Mouse (Mus musculus) frontal cortex, postnatal 36 days (tissue): ENCODE measurements at regions not wholly inside any gene's neighbourhood (a gene's known extent, or its start where the extent isn't known, plus 50 kb on each side); places are given as distances from the start of the nearest gene placed in this dataset.

Experiments used
- DNase-seq, 2 experiments: peaks; one replicate each; pipeline ENCODE4 v3.0.0; 2022; ENCODE audit warnings: low spot score in 2 of 2

GRCm38 (mm10) chr12:14930702-14931101 lies 778.8 kb upstream of the Fam84a start:
- no peak for DNase-seq

DNA sequence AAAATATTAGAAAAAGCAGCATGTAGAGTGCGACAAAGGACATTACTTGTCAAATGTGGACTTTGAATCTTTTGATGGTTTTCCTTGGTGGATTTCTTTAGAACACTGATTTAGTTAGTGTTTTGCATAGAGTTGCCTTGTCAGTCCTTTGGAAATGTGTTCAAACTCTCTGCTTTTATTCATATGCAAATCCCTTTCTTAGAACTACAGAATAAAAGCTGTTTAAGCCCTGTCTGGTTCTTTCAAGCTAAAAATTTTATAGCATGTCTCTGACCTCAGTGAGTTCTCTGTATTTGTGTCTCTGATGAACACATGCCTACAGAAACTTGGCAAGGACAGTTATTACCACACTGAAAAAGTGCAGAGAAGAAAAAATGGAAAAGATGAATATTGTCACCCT lies 775.7 kb upstream of the Fam84a start:
- DNase-seq: no peak

DNA sequence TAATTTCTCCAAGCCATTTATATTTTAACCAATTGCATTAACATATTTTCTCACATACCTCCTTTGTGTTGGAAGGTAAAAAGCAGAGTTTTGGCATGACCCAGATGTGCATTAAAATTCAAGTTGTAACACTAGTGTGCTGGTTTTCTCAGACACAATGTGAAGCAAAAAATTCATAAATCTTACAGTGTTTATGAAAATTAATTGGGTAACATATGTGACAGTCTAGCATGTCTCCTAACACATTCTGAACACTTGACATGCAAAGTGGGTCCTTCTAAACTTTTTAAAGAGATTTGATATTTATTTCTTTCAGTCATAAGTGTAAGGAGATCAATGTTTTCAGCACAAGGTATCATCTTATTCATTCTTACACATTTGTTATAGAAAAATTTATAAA lies 771.9 kb upstream of the Fam84a start:
- DNase-seq: no peak

DNA sequence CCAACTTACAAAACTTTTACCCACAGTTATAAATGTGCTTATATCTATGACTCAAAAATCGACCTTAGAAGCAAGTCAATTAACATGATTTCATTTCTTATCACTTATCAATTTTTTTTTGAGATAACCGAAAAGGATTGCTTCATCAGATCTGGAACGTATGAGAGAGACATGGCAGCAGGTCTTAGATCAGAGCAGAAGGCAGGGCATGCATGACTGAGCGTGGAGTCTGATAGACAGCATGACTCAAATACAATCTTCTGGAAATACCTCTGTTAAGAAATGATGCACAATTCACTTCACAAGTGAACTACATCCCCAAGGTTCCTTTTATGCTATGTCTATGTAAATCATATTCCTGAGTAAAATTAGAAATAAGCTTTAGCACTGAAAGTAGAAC lies 760.1 kb upstream of the Fam84a start:
- DNase-seq: no peak

DNA sequence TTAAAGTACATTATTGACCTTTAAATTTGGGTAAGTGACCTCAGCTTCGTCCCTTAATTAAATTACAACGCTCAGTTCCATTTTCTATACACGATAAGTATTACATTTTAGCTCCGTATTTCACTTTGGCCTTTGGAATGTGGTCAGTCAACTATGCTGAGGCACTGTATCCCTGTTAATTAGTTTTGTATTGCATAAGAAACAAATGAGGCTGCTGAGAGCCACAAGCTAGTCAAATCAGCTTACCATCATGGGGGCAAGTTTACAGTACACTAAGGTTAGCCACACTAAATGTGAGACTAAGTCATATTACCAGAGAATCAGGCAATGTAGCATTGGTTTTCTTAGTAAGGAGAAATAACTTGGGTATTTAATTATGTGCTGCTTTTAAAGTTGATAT lies 731.3 kb upstream of the Fam84a start:
- DNase-seq: no peak

- no peak for DNase-seq
Observed at GRCm38 (mm10) chr12:14880458-14880857, 728.6 kb upstream of the Fam84a start.

DNA sequence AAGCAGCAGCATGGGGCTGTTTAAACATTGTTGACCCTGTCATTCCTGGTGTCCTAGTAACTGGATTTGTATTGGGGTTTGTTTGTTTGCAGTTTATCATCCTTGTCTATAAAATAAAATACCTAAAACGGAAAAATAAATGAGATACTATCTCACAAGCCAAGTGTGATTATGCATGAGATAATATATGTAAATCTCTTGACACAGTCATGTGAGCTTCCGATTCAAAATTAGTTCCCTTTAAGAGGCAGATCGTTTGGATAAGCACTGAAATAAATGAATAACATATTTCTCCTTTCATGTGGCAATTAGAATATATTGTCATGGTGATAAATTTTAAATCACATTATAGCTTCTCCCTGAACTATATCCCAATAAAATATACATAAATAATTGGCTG lies 723.4 kb upstream of the Fam84a start:
- DNase-seq: no peak

GRCm38 (mm10) chr12:14871336-14871910 lies 719.6 kb upstream of the Fam84a start:
- DNase-seq: peak in 1 of 2 experiments; percentile 33

DNA sequence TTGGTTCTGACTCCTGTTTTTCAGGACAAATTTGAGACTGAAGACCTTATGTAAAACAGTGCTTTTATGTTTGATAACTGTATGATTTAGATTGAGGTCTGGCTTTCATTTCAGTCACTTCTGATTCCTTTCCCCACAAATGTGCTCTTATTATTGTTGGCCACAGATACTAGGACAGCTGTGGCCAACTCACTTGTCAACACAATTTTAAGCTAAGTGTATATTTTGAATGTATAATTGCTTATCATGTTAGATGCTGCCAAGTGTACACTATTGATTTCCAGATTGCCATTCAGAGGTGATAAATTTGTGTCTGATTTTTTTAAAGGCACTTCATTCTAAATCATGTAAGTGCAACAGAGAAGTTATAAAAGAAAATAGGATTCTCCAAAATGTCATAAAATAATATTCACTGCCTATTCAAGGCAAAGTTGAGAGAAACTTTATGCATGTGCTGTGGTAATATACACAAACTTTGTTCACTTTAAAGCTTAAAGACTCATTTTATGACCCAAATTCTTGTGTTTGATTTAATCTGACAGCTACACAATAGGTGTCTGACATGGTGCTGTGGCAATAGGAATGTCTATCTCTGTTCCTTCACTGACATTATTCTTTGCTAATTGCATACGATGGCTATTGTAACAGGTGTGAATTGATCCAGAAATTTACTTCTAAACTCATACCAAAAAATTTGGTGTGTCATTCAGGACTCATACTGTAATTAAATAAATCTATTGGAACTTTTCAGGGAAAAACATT lies 708.1 kb upstream of the Fam84a start:
- DNase-seq: no peak

DNA sequence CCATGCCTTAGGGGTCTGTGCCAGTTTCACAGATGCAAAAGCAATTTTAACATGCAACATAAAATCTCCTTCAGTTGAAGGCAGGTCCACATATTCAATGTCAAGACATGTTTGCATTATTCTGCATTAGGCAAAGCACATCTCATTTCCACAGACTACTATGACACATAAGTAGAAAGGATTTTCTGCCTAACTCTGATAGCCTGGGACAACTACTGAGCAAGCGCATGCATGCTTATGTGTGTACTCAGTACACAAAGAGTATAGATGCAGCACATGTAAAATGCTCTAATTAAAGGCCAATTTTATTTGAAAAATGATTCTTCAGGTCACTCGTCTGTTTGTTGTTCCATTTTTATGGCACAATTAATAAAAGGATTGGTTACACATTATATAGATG lies 707.2 kb upstream of the Fam84a start:
- no peak for DNase-seq

GRCm38 (mm10) chr12:14835510-14835909 lies 683.7 kb upstream of the Fam84a start:
- DNase-seq: no peak
